Mouse (Mus musculus): ENCODE data around the gene Sprr2k. TPM values are rescaled to one million over a fixed set of nuclear protein-coding genes. Genes with fewer than 3 reads are reported as not detected.

Gene Sprr2k
- not detected in 2 replicates for polyA plus RNA-seq (2012; rRNA removed)

GRCm38 (mm10) chr3:92432282-92432681 lies at the start of gene Sprr2k:
Sprr2k (plus strand) TSS chr3:92432582.

GRCm38 (mm10) chr3:92385385-92385784 lies 47.0 kb upstream of the Sprr2k start, which contains the start of gene Sprr2h:
Sprr2h (plus strand) TSS chr3:92385685.

GRCm38 (mm10) chr3:92407691-92408090 lies 24.7 kb upstream of the Sprr2k start, which contains the start of gene Sprr2i:
Sprr2i (plus strand) TSS chr3:92407991.

GRCm38 (mm10) chr3:92417782-92418181 lies 14.6 kb upstream of the Sprr2k start, which contains the start of gene Sprr2j-ps:
Sprr2j-ps (plus strand) TSS chr3:92418082.

GRCm38 (mm10) chr3:92429323-92429722 lies 3.1 kb upstream of the Sprr2k start, which contains the start of gene Gm9774:
Gm9774 (minus strand) TSS chr3:92429423.

GRCm38 (mm10) chr3:92438689-92439088 lies 6.3 kb downstream of the Sprr2k start, which contains the start of gene Sprr1b:
Sprr1b (minus strand) TSS chr3:92438789.

GRCm38 (mm10) chr3:92458620-92459019 lies 26.2 kb downstream of the Sprr2k start, which contains the start of gene Sprr3:
Sprr3 (minus strand) TSS chr3:92458720.

Other genes with a start within 250 kb of the Sprr2k start
- gene Sprr2a1, start 216.8 kb upstream of the Sprr2k start, polyA plus RNA-seq (2012; rRNA removed): not detected in 2 replicates
- gene Sprr2a2, start 216.7 kb upstream of the Sprr2k start, polyA plus RNA-seq (2012; rRNA removed): 0.68 and 2.1 TPM in 2 replicates
- 0.12 TPM in 1 of 2 replicates, not detected in the other for gene Sprr2a3, start 147.2 kb upstream of the Sprr2k start, polyA plus RNA-seq (2012; rRNA removed)
- not detected in 2 replicates for gene Sprr2b, start 116.0 kb upstream of the Sprr2k start, polyA plus RNA-seq (2012; rRNA removed)
- 0.83 TPM in 1 of 2 replicates, not detected in the other for gene Sprr2d, start 93.4 kb upstream of the Sprr2k start, polyA plus RNA-seq (2012; rRNA removed)
- gene Sprr2e, start 80.4 kb upstream of the Sprr2k start, polyA plus RNA-seq (2012; rRNA removed): not detected in 2 replicates
- gene Sprr2f, start 67.4 kb upstream of the Sprr2k start, polyA plus RNA-seq (2012; rRNA removed): not detected in 2 replicates
- 0.88 TPM in 1 of 2 replicates, not detected in the other for gene Sprr2h, start 46.9 kb upstream of the Sprr2k start, polyA plus RNA-seq (2012; rRNA removed)
- gene Sprr2i, start 24.6 kb upstream of the Sprr2k start, polyA plus RNA-seq (2012; rRNA removed): 0.30 TPM in 1 of 2 replicates, not detected in the other
- not detected in 2 replicates for gene Sprr2j-ps, start 14.5 kb upstream of the Sprr2k start, polyA plus RNA-seq (2012; rRNA removed)
- 3.7 and 6.2 TPM in 2 replicates for gene Gm9774, start 3.2 kb upstream of the Sprr2k start, polyA plus RNA-seq (2012; rRNA removed)
- not detected in 2 replicates for gene Sprr1b, start 6.2 kb downstream of the Sprr2k start, polyA plus RNA-seq (2012; rRNA removed)
- gene Sprr3, start 26.1 kb downstream of the Sprr2k start, polyA plus RNA-seq (2012; rRNA removed): not detected in 2 replicates
- 0.07 and 0.25 TPM in 2 replicates for gene Sprr1a, start 53.3 kb downstream of the Sprr2k start, polyA plus RNA-seq (2012; rRNA removed)
- not detected in 2 replicates for gene Sprr4, start 67.9 kb downstream of the Sprr2k start, polyA plus RNA-seq (2012; rRNA removed)
- gene 2310046K23Rik, start 101.9 kb downstream of the Sprr2k start, polyA plus RNA-seq (2012; rRNA removed): not detected in 2 replicates
- gene Ivl, start 141.2 kb downstream of the Sprr2k start, polyA plus RNA-seq (2012; rRNA removed): not detected in 2 replicates
- not detected in 2 replicates for gene Smcp, start 156.4 kb downstream of the Sprr2k start, polyA plus RNA-seq (2012; rRNA removed)
- gene 2210017I01Rik, start 174.9 kb downstream of the Sprr2k start, polyA plus RNA-seq (2012; rRNA removed): not detected in 2 replicates
- gene Lce6a, start 189.1 kb downstream of the Sprr2k start, polyA plus RNA-seq (2012; rRNA removed): not detected in 2 replicates
- gene Lce1a1, start 215.7 kb downstream of the Sprr2k start, polyA plus RNA-seq (2012; rRNA removed): not detected in 2 replicates
- not detected in 2 replicates for gene Lce1b, start 224.3 kb downstream of the Sprr2k start, polyA plus RNA-seq (2012; rRNA removed)
- gene Lce1a2, start 237.7 kb downstream of the Sprr2k start, polyA plus RNA-seq (2012; rRNA removed): not detected in 2 replicates
- gene Lce1c, start 246.7 kb downstream of the Sprr2k start, polyA plus RNA-seq (2012; rRNA removed): not detected in 2 replicates